Mouse (Mus musculus) stomach, embryonic 16.5 days (tissue): ENCODE measurements around the gene Tfb1m. TPM values are rescaled to one million over a fixed set of nuclear protein-coding genes. Genes with fewer than 3 reads are reported as not detected.

Source experiments
- ATAC-seq: fragments of 200-750 bp; cut with Nextera tagmentation; 2 replicates; pipeline ENCODE4 v1.8.0; 2017; ENCODE audit warnings: moderate number of reproducible peaks, moderate TSS enrichment; ENCODE audit not compliant: insufficient read depth, low FRiP score
- H3K27ac ChIP-seq: fragments of 300-500 bp; sonication (generic); 2 replicates; pipeline ENCODE4 v1.5.1; 2014; ENCODE audit warnings: low read length
- H3K27me3 ChIP-seq: fragments of 300-500 bp; sonication (generic); 2 replicates; pipeline ENCODE4 v1.6.1; 2014; ENCODE audit warnings: low read length, control low read depth, mixed read lengths; ENCODE audit not compliant: control insufficient read depth, insufficient read depth
- H3K36me3 ChIP-seq: fragments of 300-500 bp; sonication (generic); 2 replicates; pipeline ENCODE4 v1.6.1; 2014; ENCODE audit warnings: low read length; ENCODE audit not compliant: control insufficient read depth, insufficient read depth
- H3K4me1 ChIP-seq: fragments of 300-500 bp; sonication (generic); 2 replicates; pipeline ENCODE4 v1.6.1; 2014; ENCODE audit warnings: low read length, control low read depth, mixed read lengths; ENCODE audit not compliant: control insufficient read depth, insufficient read depth
- H3K4me2 ChIP-seq: fragments of 300-500 bp; sonication (generic); 2 replicates; pipeline ENCODE4 v1.6.1; 2014; ENCODE audit warnings: low read depth, low read length, mixed read lengths
- H3K4me3 ChIP-seq: fragments of 300-500 bp; sonication (generic); replicated peaks from 2 replicates; pipeline ENCODE4 v1.5.1; 2014; ENCODE audit warnings: mild to moderate bottlenecking, low read length
- H3K9ac ChIP-seq: fragments of 300-500 bp; sonication (generic); 2 replicates; pipeline ENCODE4 v1.6.1; 2014; ENCODE audit warnings: low read length
- H3K9me3 ChIP-seq: fragments of 300-500 bp; sonication (generic); replicated peaks from 2 replicates; pipeline ENCODE4 v1.6.1; 2016; ENCODE audit warnings: low read length, control low read depth; ENCODE audit not compliant: control insufficient read depth
- WGBS: fragments of 180-500 bp; shearing (Covaris S2); extraction: QIAGEN DNeasy Blood & Tissue Kit; methylation state at CpG from one replicate; pipeline ENCODE4 v1.1.7; 2014; 5-methylcytosine and 5-hydroxymethylcytosine counted together
- polyA plus RNA-seq: library from polyadenylated mRNA; unstranded; fragments of >200 nt; fragmentation: Nextera tagmentation; extraction: Ambion mirVana; gene quantifications from 2 replicates; pipeline ENCODE4 v1.2.1, GENCODE M21; 2015

Tfb1m gene
- 14.2 TPM in 2 replicates for polyA plus RNA-seq

DNA sequence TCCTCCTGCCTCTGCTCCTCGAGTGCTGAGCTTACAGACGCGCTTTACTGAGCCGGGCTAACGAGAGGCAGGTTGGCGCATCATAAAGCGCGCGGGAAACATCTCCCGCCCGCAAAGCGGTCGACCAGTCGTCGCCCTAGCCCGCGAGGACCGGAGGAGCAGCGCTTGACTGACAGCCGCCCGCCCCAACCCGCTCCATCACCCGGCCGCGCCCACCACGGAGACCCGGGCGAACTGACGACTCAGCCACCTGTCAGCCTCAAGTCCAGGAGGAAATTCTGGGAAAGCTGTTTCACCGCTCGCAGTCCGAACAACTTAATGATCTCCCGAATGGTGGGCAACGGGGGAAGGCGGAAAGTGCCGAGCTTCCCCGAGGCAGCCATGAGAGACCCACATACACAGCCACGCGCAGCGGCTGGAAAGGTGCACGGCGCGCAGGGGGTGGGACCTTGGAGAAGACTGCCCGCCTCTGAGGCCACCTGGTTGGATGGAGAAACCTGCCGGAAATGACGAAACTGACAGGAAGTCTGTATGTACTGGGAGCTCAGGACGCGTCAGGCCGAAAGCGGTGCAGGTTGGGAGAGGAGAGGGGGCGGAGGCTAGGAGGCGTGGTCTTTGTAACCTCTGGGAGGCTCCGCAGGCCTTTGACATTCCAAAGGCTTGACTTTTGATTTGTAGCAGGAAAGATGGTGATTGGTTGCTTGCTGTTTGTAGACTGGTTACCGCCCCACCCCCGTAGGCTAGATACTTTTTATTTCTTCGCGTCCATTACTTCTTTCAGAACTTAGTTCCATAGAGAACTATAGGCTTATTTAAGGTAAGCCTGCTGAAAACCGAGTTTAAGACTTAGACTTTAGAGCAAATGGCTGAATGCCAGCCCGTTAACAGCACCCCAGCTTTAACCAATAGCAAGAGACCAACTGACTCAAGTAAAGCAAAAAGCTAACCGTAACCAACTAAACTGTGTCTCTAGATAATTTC, at the start of gene Tfb1m:
Gene Tfb1m (minus strand): TSS at position 451 of the 981 bp plus-strand sequence.
- Histone ChIP-seq H3K27me3 (no peaks in the 10 kb centered on the region), H3K4me1 (no peaks in the 10 kb centered on the region), H3K9ac (peak within 1 kb of the TSS; percentile 76), H3K4me3 (peak within 1 kb of the TSS; percentile 71), H3K36me3 (no peaks in the 10 kb centered on the region), H3K27ac (peak within 1 kb of the TSS; percentile 91), H3K4me2 (peak within 1 kb of the TSS; percentile 58), H3K9me3 (no peaks in the 10 kb centered on the region)
- under 1% methylated on average over 60 of the region's 60 CpGs for whole genome bisulfite sequencing
- ATAC-seq: peak; percentile 99

- no peaks in the 10 kb centered on the region for H3K36me3 ChIP-seq
- no peak overlapping the region for H3K4me2 ChIP-seq
- H3K4me1 ChIP-seq: 0 out of 2 replicates have a peak, but pooled peaks cover 2% of the 10 kb centered on the region
- H3K27me3 ChIP-seq: no peaks in the 10 kb centered on the region
- 71% methylated on average over 6 of the region's 6 CpGs for WGBS
- ATAC-seq: no peak
- H3K27ac ChIP-seq: no peak overlapping the region; the same call in 1 of the 2 replicates
- no peak overlapping the region for H3K9ac ChIP-seq
- H3K9me3 ChIP-seq: no peaks in the 10 kb centered on the region
- H3K4me3 ChIP-seq: no peak overlapping the region
Observed at GRCm38 (mm10) chr17:3602954-3603672, 45.5 kb upstream of the Tfb1m start.

DNA sequence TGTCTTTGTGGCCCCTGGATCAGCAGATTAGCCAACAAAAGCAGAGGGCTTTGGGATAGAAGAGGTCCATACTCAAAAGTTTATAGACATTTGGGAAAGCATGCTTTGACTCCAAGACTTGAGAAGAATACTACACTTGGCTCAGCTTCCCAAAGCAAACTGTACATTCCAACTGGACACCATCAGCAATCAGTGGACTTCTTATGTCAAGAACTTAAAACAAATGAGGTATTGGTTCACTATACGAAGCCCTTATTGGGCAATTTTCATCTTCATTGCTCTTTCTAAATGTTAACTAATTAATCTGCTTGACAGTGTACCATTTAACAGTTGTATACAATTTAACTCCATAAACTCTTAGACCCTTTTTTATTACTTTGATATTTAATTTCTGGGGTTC, 40.8 kb upstream of the Tfb1m start:
- Histone ChIP-seq H3K4me1 (peaks cover 8% of the 10 kb centered on the region; the same call in 1 of the 2 replicates), H3K27ac (no peak overlapping the region), H3K4me2 (no peak overlapping the region), H3K9ac (no peak overlapping the region), H3K36me3 (no peaks in the 10 kb centered on the region), H3K27me3 (no peaks in the 10 kb centered on the region), H3K4me3 (no peak overlapping the region), H3K9me3 (no peaks in the 10 kb centered on the region)
- WGBS: 49% methylated on average over 1 of the region's 1 CpGs
- ATAC-seq: no peak

DNA sequence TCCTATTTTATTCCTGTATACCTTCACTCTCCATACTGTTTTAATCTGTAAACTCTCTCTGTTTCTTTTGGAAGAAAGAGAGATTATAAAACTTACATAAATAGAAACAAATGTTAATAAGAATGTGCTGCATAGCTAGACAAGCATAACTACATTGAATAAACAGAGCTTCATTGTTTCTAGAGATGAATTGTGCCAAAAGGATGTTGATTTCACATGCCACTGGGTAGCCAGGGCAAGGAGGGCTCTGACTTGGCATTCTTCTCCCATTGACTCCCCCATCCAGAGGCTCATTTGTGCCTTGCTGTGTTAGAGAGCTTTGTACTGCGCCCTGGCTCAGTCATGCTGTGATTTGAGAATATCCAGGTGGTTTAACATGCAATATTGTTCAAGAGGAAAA, 40.3 kb upstream of the Tfb1m start:
- no peaks in the 10 kb centered on the region for H3K36me3 ChIP-seq
- no peak for ATAC-seq
- no peak overlapping the region for H3K27ac ChIP-seq
- no peaks in the 10 kb centered on the region for H3K27me3 ChIP-seq
- no peak overlapping the region for H3K9ac ChIP-seq
- no peaks in the 10 kb centered on the region for H3K9me3 ChIP-seq
- H3K4me2 ChIP-seq: no peak overlapping the region
- 76% methylated on average over 1 of the region's 1 CpGs for WGBS
- peaks cover 8% of the 10 kb centered on the region; the same call in 1 of the 2 replicates for H3K4me1 ChIP-seq
- H3K4me3 ChIP-seq: no peak overlapping the region

GRCm38 (mm10) chr17:3597130-3597529, 39.5 kb upstream of the Tfb1m start:
- 40% methylated on average over 1 of the region's 1 CpGs for WGBS
- ATAC-seq: 0 out of 2 replicates have a peak, but pooled peaks have one; percentile 37
- Histone ChIP-seq H3K36me3 (no peaks in the 10 kb centered on the region), H3K4me3 (no peak overlapping the region), H3K4me2 (no peak overlapping the region), H3K9ac (no peak overlapping the region), H3K27ac (peak overlapping the region; percentile 45), H3K4me1 (peaks cover 8% of the 10 kb centered on the region; the same call in 1 of the 2 replicates), H3K27me3 (no peaks in the 10 kb centered on the region), H3K9me3 (no peaks in the 10 kb centered on the region)

DNA sequence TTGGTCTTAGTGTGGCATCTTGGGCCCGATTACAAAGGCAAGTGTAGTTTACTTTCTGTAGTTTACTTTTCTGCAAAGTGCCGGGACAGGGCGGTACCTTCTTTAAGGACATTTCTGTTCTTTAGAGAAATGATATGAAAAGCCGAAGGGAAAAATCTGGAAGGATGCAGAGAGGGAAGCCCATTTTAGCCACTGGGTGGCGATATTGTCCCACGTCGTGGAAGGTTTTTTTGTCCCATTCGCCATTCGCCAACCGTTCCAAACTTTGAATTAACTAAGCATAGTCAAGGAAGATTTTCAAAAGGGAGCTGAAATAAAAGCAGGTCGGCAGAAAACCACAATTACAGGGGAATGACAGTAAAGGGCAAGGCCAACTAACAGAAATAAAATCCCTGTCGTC, 13.3 kb upstream of the Tfb1m start:
- H3K9ac ChIP-seq: peak overlapping the region; percentile 56; the same call in 1 of the 2 replicates
- H3K27me3 ChIP-seq: no peaks in the 10 kb centered on the region
- no peaks in the 10 kb centered on the region for H3K36me3 ChIP-seq
- 0 out of 2 replicates have a peak overlapping the region, but pooled peaks have one; percentile 9 for H3K4me3 ChIP-seq
- WGBS: 1% methylated on average over 12 of the region's 12 CpGs
- no peaks in the 10 kb centered on the region for H3K9me3 ChIP-seq
- ATAC-seq: no peak
- H3K4me2 ChIP-seq: peak overlapping the region; percentile 36
- no peak overlapping the region for H3K27ac ChIP-seq
- H3K4me1 ChIP-seq: 0 out of 2 replicates have a peak, but pooled peaks cover 2% of the 10 kb centered on the region

DNA sequence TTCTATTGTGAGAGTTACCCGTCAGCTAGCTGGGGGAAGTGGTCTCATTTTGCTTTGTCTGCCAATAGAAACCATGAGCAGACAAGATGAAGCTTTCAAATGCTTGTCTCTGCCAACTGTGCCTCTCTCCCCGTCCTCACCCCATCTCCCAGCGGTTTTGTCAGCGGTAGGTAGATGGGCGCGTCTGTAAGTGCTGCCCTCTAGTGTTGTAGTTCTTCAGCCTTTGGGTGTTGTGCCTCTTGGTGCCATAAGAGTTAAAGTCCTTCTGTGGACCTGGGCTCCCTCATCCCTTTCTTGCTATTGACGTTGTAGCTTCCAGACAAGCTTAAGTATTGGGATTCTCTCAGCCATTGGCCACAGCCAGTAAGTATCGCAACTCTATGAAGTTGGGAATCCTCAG, 4.8 kb upstream of the Tfb1m start:
- H3K9ac ChIP-seq: no peak overlapping the region
- 44% methylated on average over 8 of the region's 8 CpGs for WGBS
- no peaks in the 10 kb centered on the region for H3K9me3 ChIP-seq
- H3K27me3 ChIP-seq: no peaks in the 10 kb centered on the region
- no peaks in the 10 kb centered on the region for H3K36me3 ChIP-seq
- no peak overlapping the region for H3K4me2 ChIP-seq
- no peaks in the 10 kb centered on the region for H3K4me1 ChIP-seq
- no peak overlapping the region for H3K4me3 ChIP-seq
- no peak for ATAC-seq
- H3K27ac ChIP-seq: no peak overlapping the region

- whole genome bisulfite sequencing: 75% methylated on average over 3 of the region's 3 CpGs
- Histone ChIP-seq H3K4me2 (no peak overlapping the region), H3K4me3 (no peak overlapping the region), H3K27ac (no peak overlapping the region), H3K9ac (no peak overlapping the region), H3K27me3 (no peaks in the 10 kb centered on the region), H3K36me3 (no peaks in the 10 kb centered on the region), H3K9me3 (no peaks in the 10 kb centered on the region), H3K4me1 (no peaks in the 10 kb centered on the region)
- ATAC-seq: no peak
Observed at GRCm38 (mm10) chr17:3560534-3560933, 3.0 kb upstream of the Tfb1m start.
